In genomic region chr10:86336506-86336905, GRCm38 (mm10) we compare ENCODE assay signal across 18 mouse cellular contexts. TPM values are rescaled to one million over a fixed set of nuclear protein-coding genes. Genes with fewer than 3 reads are reported as not detected.
DNase-seq lines count a peak whose midpoint lies in the region; ATAC-seq and TF ChIP-seq lines count a peak whose summit lies in the region.
"Had no signal": no experiment of that assay in that cellular context is flagged by ENCODE, and none has a peak within 500 bp of the region (broad histone marks: within the 10 kb centered on the region; RNA-seq: fewer than 3 reads in every experiment).

No protein-coding gene starts in this region.

- TF ChIP-seq CTCF in heart, adult 2 months (IDR thresholded peaks at IDR 0.05): no peak
- TF ChIP-seq CTCF in embryonic fibroblast, embryonic 13.5 days (IDR thresholded peaks at IDR 0.05; ENCODE audit: borderline replicate concordance, insufficient read depth, low read length): no peak

- no peaks in the 10 kb centered on the region for H3K27me3 ChIP-seq in heart, adult 2 months (ENCODE audit: control insufficient read depth, insufficient read depth, low read length)
- no peaks in the 10 kb centered on the region for H3K27me3 ChIP-seq in lung, embryonic 15.5 days
- H3K27me3 ChIP-seq: forebrain, embryonic 15.5 days; neural tube, embryonic 13.5 days had no signal

- WGBS in heart, adult 2 months: 10% methylated on average over 1 of the region's 1 CpGs
- 13% methylated on average over 1 of the region's 1 CpGs for WGBS in lung, embryonic 15.5 days

- no peaks in the 10 kb centered on the region for H3K9me3 ChIP-seq in lung, embryonic 15.5 days
- H3K9me3 ChIP-seq: forebrain, embryonic 15.5 days; hindbrain, embryonic 10.5 days; neural tube, embryonic 13.5 days had no signal

- H3K27ac ChIP-seq in heart, adult 2 months: peak overlapping the region; percentile 47
- peak overlapping the region; percentile 50 for H3K27ac ChIP-seq in lung, embryonic 15.5 days
- H3K27ac ChIP-seq in embryonic fibroblast, embryonic 13.5 days (ENCODE audit: insufficient read depth, low read length): peak overlapping the region; percentile 6
- H3K27ac ChIP-seq: forebrain, embryonic 15.5 days; hindbrain, embryonic 10.5 days; hindbrain, postnatal 0 days; macrophage; neural tube, embryonic 13.5 days had no signal

- 0 out of 2 replicates have a peak, but pooled peaks cover 3% of the 10 kb centered on the region for H3K79me2 ChIP-seq in heart, adult 2 months (replicated peaks; ENCODE audit: control insufficient read depth, insufficient read depth, low read length)

- H3K4me3 ChIP-seq in heart, adult 2 months: no peak overlapping the region
- no peak overlapping the region for H3K4me3 ChIP-seq in lung, embryonic 15.5 days
- H3K4me3 ChIP-seq in embryonic fibroblast, embryonic 13.5 days (ENCODE audit: insufficient read depth, low read length): no peak overlapping the region
- H3K4me3 ChIP-seq: forebrain, embryonic 15.5 days; hindbrain, embryonic 10.5 days; neural tube, embryonic 13.5 days had no signal

- no peak for TF ChIP-seq EP300 in heart, adult 2 months (IDR thresholded peaks at IDR 0.05; ENCODE audit: insufficient read depth, low read depth, low read length)

- H3K9ac ChIP-seq in heart, adult 2 months (ENCODE audit: low read depth, low read length): no peak overlapping the region
- no peak overlapping the region for H3K9ac ChIP-seq in lung, embryonic 15.5 days
- H3K9ac ChIP-seq: forebrain, embryonic 15.5 days; neural tube, embryonic 13.5 days had no signal

- ATAC-seq in lung, embryonic 15.5 days (ENCODE audit: borderline replicate concordance, extremely low read depth, low FRiP score, low TSS enrichment): no peak
- ATAC-seq: activated CD4-positive, CD25-positive, alpha-beta regulatory T cell, adult 4 months; forebrain, embryonic 15.5 days; hindbrain, postnatal 0 days; intestine, postnatal 0 days had no signal

- no peak overlapping the region for H3K4me2 ChIP-seq in lung, embryonic 15.5 days
- H3K4me2 ChIP-seq: forebrain, embryonic 15.5 days; liver, embryonic 11.5 days; midbrain, embryonic 11.5 days; neural tube, embryonic 13.5 days had no signal

- DNase-seq in heart, adult 2 months: no peak
- no peak for DNase-seq in heart, postnatal 25 days (ENCODE audit: low spot score)
- no peak for DNase-seq in lung, adult 18-20 months
- DNase-seq in Muller cell, postnatal 12 days (ENCODE audit: inconsistent ontology term): peak; percentile 55
- DNase-seq in urinary bladder, postnatal 10 days (ENCODE audit: low spot score): no peak
- DNase-seq: cerebellum, adult 8-10 months; thymus, postnatal 25 days had no signal

- peaks cover 49% of the 10 kb centered on the region for H3K36me3 ChIP-seq in heart, adult 2 months (ENCODE audit: control insufficient read depth, insufficient read depth, low read length)
- no peaks in the 10 kb centered on the region for H3K36me3 ChIP-seq in lung, embryonic 15.5 days
- H3K36me3 ChIP-seq: forebrain, embryonic 15.5 days; neural tube, embryonic 13.5 days had no signal

- H3K4me1 ChIP-seq in heart, adult 2 months (ENCODE audit: control insufficient read depth, insufficient read depth, low read length): peaks cover 49% of the 10 kb centered on the region
- H3K4me1 ChIP-seq in lung, embryonic 15.5 days: peaks cover 72% of the 10 kb centered on the region
- peaks cover 41% of the 10 kb centered on the region for H3K4me1 ChIP-seq in embryonic fibroblast, embryonic 13.5 days (ENCODE audit: control insufficient read depth, insufficient read depth, low read length)

- TF ChIP-seq POLR2A in heart, adult 2 months (IDR thresholded peaks at IDR 0.05; ENCODE audit: insufficient read depth, low read depth, low read length): no peak
- no peak for TF ChIP-seq POLR2A in embryonic fibroblast, embryonic 13.5 days (IDR thresholded peaks at IDR 0.05; ENCODE audit: low read depth, low read length)

- intact Hi-C loops in heart, adult 2 months (cut with DNase I): no loop called here
- intact Hi-C loops in heart, postnatal 25 days (cut with DNase I): loop anchor here (10.0 kb wide), 1 partner anchor 368 kb away; the partner anchor contains the start of genes Hsp90b1 and Ttc41

RNA-seq across cellular contexts. Expression of gene Timp3, which starts 36.3 kb away (rescaled TPM):
- total RNA-seq in heart, adult 2 months (2021): 100 to 1,000 TPM; 154 to 174 TPM
- 80.2 and 114 TPM in 2 replicates for polyA plus RNA-seq in heart, adult 2 months (2012; rRNA removed)
- total RNA-seq in heart, postnatal 25 days (2021): 100 to 1,000 TPM; 135 to 205 TPM
- 55.5 and 64.4 TPM in 2 replicates for polyA plus RNA-seq in lung, embryonic 15.5 days (2015; fragmentation: Nextera tagmentation; extraction: Ambion mirVana)
- 657 and 704 TPM in 2 replicates for polyA plus RNA-seq in embryonic fibroblast, embryonic 13.5 days (2011; ENCODE audit: insufficient read length, low read depth, missing spikeins)
- polyA plus RNA-seq: activated CD4-positive, CD25-positive, alpha-beta regulatory T cell, adult 4 months had no signal
